Mouse (Mus musculus) embryonic facial prominence, embryonic 11.5 days (tissue): Measurements from ENCODE around the gene Mapk14. TPM values are rescaled to one million over a fixed set of nuclear protein-coding genes. Genes with fewer than 3 reads are reported as not detected.
A peak's percentile ranks its signal among the peaks of the same experiment; 100 is the strongest.

Source experiments
- ATAC-seq: fragments of 200-750 bp; cut with Nextera tagmentation; replicated peaks from 2 replicates; pipeline ENCODE4 v1.8.0; 2017; ENCODE audit warnings: low read depth; ENCODE audit not compliant: insufficient number of reproducible peaks, low FRiP score, low TSS enrichment
- DNase-seq: peaks from one replicate; pipeline ENCODE4 v3.0.0-alpha.2; 2015; ENCODE audit warnings: low spot score
- H3K27ac ChIP-seq: fragments of 300-500 bp; sonication (generic); replicated peaks from 2 replicates; pipeline ENCODE4 v1.5.1; 2014; ENCODE audit warnings: mild to moderate bottlenecking, low read depth, low read length, control low read depth
- H3K27me3 ChIP-seq: fragments of 300-500 bp; sonication (generic); 2 replicates; pipeline ENCODE4 v1.6.1; 2014; ENCODE audit warnings: mild to moderate bottlenecking, low read length, moderate library complexity, mixed read lengths; ENCODE audit not compliant: control insufficient read depth, insufficient read depth
- H3K36me3 ChIP-seq: fragments of 300-500 bp; sonication (generic); replicated peaks from 2 replicates; pipeline ENCODE4 v1.6.1; 2014; ENCODE audit warnings: low read depth, mild to moderate bottlenecking, low read length, moderate library complexity, mixed read lengths; ENCODE audit not compliant: control insufficient read depth, insufficient read depth
- H3K4me1 ChIP-seq: fragments of 300-500 bp; sonication (generic); 2 replicates; pipeline ENCODE4 v1.6.1; 2014; ENCODE audit warnings: low read length, mixed read lengths; ENCODE audit not compliant: control insufficient read depth, insufficient read depth
- H3K4me2 ChIP-seq: fragments of 300-500 bp; sonication (generic); 2 replicates; pipeline ENCODE4 v1.6.1; 2014; ENCODE audit warnings: low read depth, mild to moderate bottlenecking, control low read depth, low read length, moderate library complexity
- H3K4me3 ChIP-seq: fragments of 300-500 bp; sonication (generic); 2 replicates; pipeline ENCODE4 v1.5.1; 2014; ENCODE audit warnings: low read depth, low read length, control low read depth
- H3K9ac ChIP-seq: fragments of 300-500 bp; sonication (generic); replicated peaks from 2 replicates; pipeline ENCODE4 v1.6.1; 2014; ENCODE audit warnings: mild to moderate bottlenecking, control low read depth, low read length
- H3K9me3 ChIP-seq: fragments of 300-500 bp; sonication (generic); replicated peaks from 2 replicates; pipeline ENCODE4 v1.6.1; 2016; ENCODE audit warnings: mild to moderate bottlenecking, low read length, inconsistent platforms, mixed read lengths; ENCODE audit not compliant: control insufficient read depth
- WGBS: fragments of 180-500 bp; shearing (Covaris S2); extraction: QIAGEN DNeasy Blood & Tissue Kit; methylation state at CpG from one replicate; pipeline ENCODE4 v1.1.7; 2014; 5-methylcytosine and 5-hydroxymethylcytosine counted together
- polyA plus RNA-seq: library from polyadenylated mRNA; unstranded; fragments of >200 nt; fragmentation: Nextera tagmentation; extraction: Ambion mirVana; gene quantifications from 2 replicates; pipeline ENCODE4 v1.2.1, GENCODE M21; 2014

The Mapk14 gene
- polyA plus RNA-seq, 1 experiment from 2014 or later: 53.0 TPM

DNA sequence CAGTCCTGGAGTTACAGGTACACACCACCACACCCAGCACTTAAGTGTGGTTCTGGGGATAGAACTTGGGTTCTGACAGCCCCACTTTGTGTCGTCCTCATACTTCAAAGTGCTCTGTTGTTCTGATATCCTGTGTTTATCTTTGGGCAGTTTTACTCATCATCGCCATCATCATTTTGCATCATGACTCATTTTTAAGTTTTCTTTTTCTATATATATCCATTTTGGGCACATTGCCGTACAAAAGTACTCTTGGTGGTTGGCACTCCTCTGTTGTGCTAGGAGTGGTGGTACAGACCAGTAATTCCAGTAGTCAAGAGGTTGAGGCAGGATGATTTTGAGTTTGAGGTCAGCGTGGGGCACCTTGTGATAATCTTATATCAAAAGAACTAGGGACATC, 10.0 kb downstream of the Mapk14 start:
- WGBS: 93% methylated on average over 4 of the region's 4 CpGs
- no peaks in the 10 kb centered on the region for H3K27me3 ChIP-seq

GRCm38 (mm10) chr17:28701737-28702136, 10.6 kb downstream of the Mapk14 start:
- 0 out of 2 replicates have a peak, but pooled peaks cover 3% of the 10 kb centered on the region for H3K4me1 ChIP-seq
- no peaks in the 10 kb centered on the region for H3K27me3 ChIP-seq
- H3K36me3 ChIP-seq: no peaks in the 10 kb centered on the region
- DNase-seq (no peak), ATAC-seq (no peak)
- H3K27ac ChIP-seq: no peak overlapping the region
- no peak overlapping the region for H3K4me3 ChIP-seq
- H3K4me2 ChIP-seq: no peak overlapping the region
- H3K9me3 ChIP-seq: no peaks in the 10 kb centered on the region
- 88% methylated on average over 3 of the region's 3 CpGs for WGBS
- H3K9ac ChIP-seq: no peak overlapping the region

More for the DNA sequence above, 10.0 kb downstream of the Mapk14 start:
- ATAC-seq: no peak
- H3K9ac ChIP-seq: no peak overlapping the region
- H3K27ac ChIP-seq: no peak overlapping the region
- 0 out of 2 replicates have a peak, but pooled peaks cover 3% of the 10 kb centered on the region for H3K4me1 ChIP-seq
- no peaks in the 10 kb centered on the region for H3K9me3 ChIP-seq
- H3K4me2 ChIP-seq: no peak overlapping the region
- H3K36me3 ChIP-seq: no peaks in the 10 kb centered on the region
- no peak overlapping the region for H3K4me3 ChIP-seq
- DNase-seq: no peak

GRCm38 (mm10) chr17:28702646-28703045, 11.5 kb downstream of the Mapk14 start:
- Histone ChIP-seq H3K4me1 (0 out of 2 replicates have a peak, but pooled peaks cover 2% of the 10 kb centered on the region), H3K4me3 (no peak overlapping the region), H3K9ac (no peak overlapping the region), H3K36me3 (no peaks in the 10 kb centered on the region), H3K27me3 (no peaks in the 10 kb centered on the region), H3K27ac (no peak overlapping the region), H3K4me2 (no peak overlapping the region), H3K9me3 (no peaks in the 10 kb centered on the region)
- no peak for DNase-seq
- 77% methylated on average over 2 of the region's 2 CpGs for WGBS
- ATAC-seq: no peak

DNA sequence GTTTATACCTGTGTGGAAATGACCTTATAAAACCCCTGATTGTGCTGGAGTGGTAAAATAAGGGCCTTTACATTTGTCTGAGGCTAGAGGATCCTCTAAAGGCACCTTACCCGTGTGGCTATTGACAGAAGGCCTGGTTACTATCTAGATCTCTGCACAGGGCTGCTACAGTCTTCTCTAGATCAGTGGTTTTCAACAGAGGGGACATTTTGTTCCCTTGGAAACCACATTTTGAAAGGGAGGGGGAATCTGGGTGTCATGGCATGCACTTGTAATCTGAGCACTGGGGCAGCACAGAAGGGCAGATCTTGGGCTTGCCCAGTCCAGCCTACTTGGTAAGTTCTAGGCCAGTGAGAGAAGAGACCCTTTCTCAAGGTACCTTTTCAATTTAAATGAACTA, 15.6 kb downstream of the Mapk14 start:
- H3K27ac ChIP-seq: no peak overlapping the region
- WGBS: 43% methylated on average over 1 of the region's 1 CpGs
- ATAC-seq: no peak
- no peak overlapping the region for H3K4me2 ChIP-seq
- H3K4me3 ChIP-seq: no peak overlapping the region
- no peaks in the 10 kb centered on the region for H3K9me3 ChIP-seq
- no peaks in the 10 kb centered on the region for H3K27me3 ChIP-seq
- H3K9ac ChIP-seq: no peak overlapping the region
- no peaks in the 10 kb centered on the region for H3K36me3 ChIP-seq
- DNase-seq: no peak
- H3K4me1 ChIP-seq: no peaks in the 10 kb centered on the region

GRCm38 (mm10) chr17:28707136-28707627, 16.1 kb downstream of the Mapk14 start:
- ATAC-seq (no peak), DNase-seq (no peak)
- Histone ChIP-seq H3K27ac (no peak overlapping the region), H3K4me1 (no peaks in the 10 kb centered on the region), H3K4me3 (no peak overlapping the region), H3K9ac (no peak overlapping the region), H3K36me3 (no peaks in the 10 kb centered on the region), H3K9me3 (no peaks in the 10 kb centered on the region), H3K27me3 (no peaks in the 10 kb centered on the region), H3K4me2 (no peak overlapping the region)
- 95% methylated on average over 3 of the region's 3 CpGs for WGBS

DNA sequence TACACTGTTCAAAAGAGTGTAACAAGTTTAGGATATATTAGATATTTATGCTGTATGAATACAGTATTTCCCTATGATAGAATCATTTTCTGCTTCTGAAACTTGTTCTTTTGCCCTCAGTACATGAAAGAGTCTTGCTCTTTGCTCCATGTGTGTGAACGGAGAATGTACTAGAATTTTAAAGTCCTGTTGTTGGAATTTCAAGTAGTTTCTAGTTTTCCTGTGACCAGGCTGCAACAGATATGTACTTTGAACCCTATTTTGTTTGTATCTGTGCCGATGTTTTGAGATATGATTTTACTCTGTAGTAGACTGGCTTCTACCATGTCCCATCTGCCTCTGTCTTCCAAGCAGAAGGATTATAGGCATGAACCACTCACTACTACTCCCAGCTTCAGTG, 16.7 kb downstream of the Mapk14 start:
- no peak overlapping the region for H3K27ac ChIP-seq
- 91% methylated on average over 2 of the region's 2 CpGs for WGBS
- DNase-seq: no peak

GRCm38 (mm10) chr17:28708989-28709388, 17.9 kb downstream of the Mapk14 start:
- 31% methylated on average over 2 of the region's 2 CpGs for WGBS
- no peak for ATAC-seq
- no peaks in the 10 kb centered on the region for H3K27me3 ChIP-seq
- no peak overlapping the region for H3K27ac ChIP-seq
- peaks cover 3% of the 10 kb centered on the region; the same call in 1 of the 2 replicates for H3K36me3 ChIP-seq
- no peak overlapping the region for H3K4me3 ChIP-seq
- no peak overlapping the region for H3K9ac ChIP-seq
- no peaks in the 10 kb centered on the region for H3K4me1 ChIP-seq
- H3K4me2 ChIP-seq: no peak overlapping the region
- no peak for DNase-seq
- no peaks in the 10 kb centered on the region for H3K9me3 ChIP-seq

More for the DNA sequence above, 16.7 kb downstream of the Mapk14 start:
- no peak overlapping the region for H3K4me2 ChIP-seq
- no peaks in the 10 kb centered on the region for H3K9me3 ChIP-seq
- no peaks in the 10 kb centered on the region for H3K36me3 ChIP-seq
- no peak overlapping the region for H3K9ac ChIP-seq
- no peak for ATAC-seq
- no peaks in the 10 kb centered on the region for H3K27me3 ChIP-seq
- no peak overlapping the region for H3K4me3 ChIP-seq
- no peaks in the 10 kb centered on the region for H3K4me1 ChIP-seq

DNA sequence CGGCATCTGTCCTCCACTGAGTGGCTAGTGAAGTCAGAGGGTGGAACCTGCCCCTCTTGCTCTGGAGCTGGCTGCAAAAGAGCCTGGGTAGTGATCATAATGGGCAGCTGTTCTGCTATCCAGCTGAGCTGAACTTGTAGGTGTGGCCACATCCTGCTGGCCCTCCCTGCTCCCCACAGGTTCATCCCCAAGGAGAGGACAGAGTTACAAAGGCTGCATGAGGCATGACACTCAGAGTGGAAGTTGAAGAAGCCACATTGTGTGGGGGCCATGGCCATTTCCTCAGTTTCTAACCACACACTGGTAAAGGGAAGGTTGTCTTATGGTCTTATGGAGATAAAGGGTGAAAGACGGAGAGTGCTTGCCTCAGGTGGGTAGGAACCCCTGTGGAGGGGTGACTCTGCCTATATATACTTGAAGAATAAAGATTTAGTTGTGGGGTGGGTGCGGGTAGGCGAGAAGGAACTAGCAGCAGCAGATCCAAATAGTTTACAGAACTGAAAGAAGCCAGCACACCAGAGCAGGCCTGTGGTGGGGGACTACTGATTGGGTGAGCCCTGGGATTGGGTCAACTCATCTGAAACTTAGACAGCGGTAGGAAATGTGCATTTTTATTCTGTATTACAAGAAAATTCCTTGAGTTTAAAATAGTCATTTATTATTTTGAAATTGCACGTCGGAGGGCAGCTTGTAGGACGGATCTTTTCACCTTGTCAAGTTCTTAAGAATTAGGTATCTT, 18.6 kb downstream of the Mapk14 start:
- peak overlapping the region; percentile 18; the same call in 1 of the 2 replicates for H3K9ac ChIP-seq
- H3K27ac ChIP-seq: no peak overlapping the region
- 90% methylated on average over 8 of the region's 8 CpGs for WGBS
- no peaks in the 10 kb centered on the region for H3K9me3 ChIP-seq
- no peak for ATAC-seq
- no peak overlapping the region for H3K4me2 ChIP-seq
- H3K4me3 ChIP-seq: no peak overlapping the region
- no peaks in the 10 kb centered on the region for H3K27me3 ChIP-seq
- peaks cover 4% of the 10 kb centered on the region for H3K36me3 ChIP-seq
- no peak for DNase-seq
- no peaks in the 10 kb centered on the region for H3K4me1 ChIP-seq
